10 mouse cellular contexts compared by ENCODE assay signal in genomic region chr8:120344583-120344982, GRCm38 (mm10).
DNase-seq lines count a peak whose midpoint lies in the region; ATAC-seq and TF ChIP-seq lines count a peak whose summit lies in the region.
"Had no signal": no experiment of that assay in that cellular context is flagged by ENCODE, and none has a peak within 500 bp of the region (broad histone marks: within the 10 kb centered on the region; RNA-seq: fewer than 3 reads in every experiment).

No protein-coding gene starts in this region.

- no peaks in the 10 kb centered on the region for H3K36me3 ChIP-seq in liver, embryonic 11.5 days (ENCODE audit: control insufficient read depth, insufficient read depth, low read length)
- H3K36me3 ChIP-seq in forebrain, embryonic 16.5 days (ENCODE audit: control insufficient read depth, insufficient read depth), result no peaks in the 10 kb centered on the region
- H3K36me3 ChIP-seq: limb, embryonic 15.5 days had no signal

- no peaks in the 10 kb centered on the region for H3K27me3 ChIP-seq in liver, embryonic 11.5 days (replicated peaks; ENCODE audit: control insufficient read depth, insufficient read depth, low read length)
- no peaks in the 10 kb centered on the region for H3K27me3 ChIP-seq in forebrain, embryonic 16.5 days (replicated peaks; ENCODE audit: control insufficient read depth, insufficient read depth, low read length)

- no peak overlapping the region for H3K4me2 ChIP-seq in liver, embryonic 11.5 days
- H3K4me2 ChIP-seq in forebrain, embryonic 16.5 days (ENCODE audit: low read length), result no peak overlapping the region
- H3K4me2 ChIP-seq: limb, embryonic 15.5 days had no signal

- no peaks in the 10 kb centered on the region for H3K9me3 ChIP-seq in liver, embryonic 11.5 days (ENCODE audit: control insufficient read depth, low read length)
- H3K9me3 ChIP-seq in forebrain, embryonic 16.5 days (ENCODE audit: control insufficient read depth, low read length), result no peaks in the 10 kb centered on the region
- H3K9me3 ChIP-seq: limb, embryonic 15.5 days had no signal

- no peak overlapping the region for H3K4me3 ChIP-seq in liver, embryonic 11.5 days (ENCODE audit: low read depth, low read length)
- H3K4me3 ChIP-seq in forebrain, embryonic 16.5 days (replicated peaks; ENCODE audit: low read length), result no peak overlapping the region
- H3K4me3 ChIP-seq in olfactory bulb, adult 2 months (ENCODE audit: insufficient read depth, low read depth, low read length), result no peak overlapping the region
- H3K4me3 ChIP-seq: limb, embryonic 15.5 days had no signal

- H3K4me1 ChIP-seq in liver, embryonic 11.5 days (replicated peaks; ENCODE audit: control insufficient read depth, insufficient read depth, low read length), result peaks cover 39% of the 10 kb centered on the region
- peaks cover 63% of the 10 kb centered on the region for H3K4me1 ChIP-seq in forebrain, embryonic 16.5 days (replicated peaks; ENCODE audit: control insufficient read depth, insufficient read depth, low read length)
- peaks cover 84% of the 10 kb centered on the region for H3K4me1 ChIP-seq in olfactory bulb, adult 2 months (ENCODE audit: control insufficient read depth, insufficient read depth, low read length)

- H3K27ac ChIP-seq in liver, embryonic 11.5 days (ENCODE audit: low read depth, low read length), result no peak overlapping the region
- peak overlapping the region; percentile 19 for H3K27ac ChIP-seq in forebrain, embryonic 16.5 days (ENCODE audit: low read length)
- peak overlapping the region; percentile 6; the same call in 1 of the 2 replicates for H3K27ac ChIP-seq in olfactory bulb, adult 2 months (ENCODE audit: insufficient read depth, low read depth, low read length)
- H3K27ac ChIP-seq: limb, embryonic 15.5 days had no signal

- no peak for DNase-seq in liver, embryonic 11.5 days (ENCODE audit: low spot score)
- DNase-seq in liver, result no peak
- DNase-seq in left cerebral cortex, adult 18-20 months (ENCODE audit: low spot score in 2 of 2), result no peak
- DNase-seq in retina, embryonic 14.5 days (ENCODE audit: low spot score), result no peak
- no peak for DNase-seq in cerebellum, adult 18-20 months
- DNase-seq: kidney, adult 18-20 months had no signal

- ATAC-seq in liver, embryonic 11.5 days (replicated peaks; ENCODE audit: low FRiP score), result 0 out of 2 replicates have a peak, but pooled peaks have one; percentile 5
- no peak for ATAC-seq in forebrain, embryonic 16.5 days
- peak; percentile 14 for ATAC-seq in megakaryocyte progenitor cell, adult 5-6 weeks (replicated peaks; ENCODE audit: poor library complexity)

- no peak for TF ChIP-seq CTCF in olfactory bulb, adult 2 months (IDR thresholded peaks at IDR 0.05; ENCODE audit: insufficient read depth, low read depth, low read length)

- H3K9ac ChIP-seq in liver, embryonic 11.5 days (ENCODE audit: low read depth, low read length), result no peak overlapping the region
- no peak overlapping the region for H3K9ac ChIP-seq in forebrain, embryonic 16.5 days (replicated peaks; ENCODE audit: low read depth, low read length)
- H3K9ac ChIP-seq: limb, embryonic 15.5 days had no signal

- TF ChIP-seq POLR2A in olfactory bulb, adult 2 months (IDR thresholded peaks at IDR 0.05; ENCODE audit: insufficient read depth, low read depth, low read length), result no peak

- 59% methylated on average over 13 of the region's 13 CpGs for WGBS in liver, embryonic 11.5 days
- WGBS in forebrain, embryonic 16.5 days, result 26% methylated on average over 13 of the region's 13 CpGs
- 32% methylated on average over 13 of the region's 13 CpGs for WGBS in olfactory bulb, adult 2 months
